Mouse (Mus musculus) CH12F3 (cell line): Measurements from ENCODE around the gene Rcsd1.

Experiments used
- in situ Hi-C: fragments of 300-500 bp; cut with MboI; formaldehyde crosslinking; loops from 2 replicates; pipeline ENCODE4 v1.14.3; 2020; ENCODE audit warnings: low sequenced_read_pairs

Rcsd1 gene

DNA sequence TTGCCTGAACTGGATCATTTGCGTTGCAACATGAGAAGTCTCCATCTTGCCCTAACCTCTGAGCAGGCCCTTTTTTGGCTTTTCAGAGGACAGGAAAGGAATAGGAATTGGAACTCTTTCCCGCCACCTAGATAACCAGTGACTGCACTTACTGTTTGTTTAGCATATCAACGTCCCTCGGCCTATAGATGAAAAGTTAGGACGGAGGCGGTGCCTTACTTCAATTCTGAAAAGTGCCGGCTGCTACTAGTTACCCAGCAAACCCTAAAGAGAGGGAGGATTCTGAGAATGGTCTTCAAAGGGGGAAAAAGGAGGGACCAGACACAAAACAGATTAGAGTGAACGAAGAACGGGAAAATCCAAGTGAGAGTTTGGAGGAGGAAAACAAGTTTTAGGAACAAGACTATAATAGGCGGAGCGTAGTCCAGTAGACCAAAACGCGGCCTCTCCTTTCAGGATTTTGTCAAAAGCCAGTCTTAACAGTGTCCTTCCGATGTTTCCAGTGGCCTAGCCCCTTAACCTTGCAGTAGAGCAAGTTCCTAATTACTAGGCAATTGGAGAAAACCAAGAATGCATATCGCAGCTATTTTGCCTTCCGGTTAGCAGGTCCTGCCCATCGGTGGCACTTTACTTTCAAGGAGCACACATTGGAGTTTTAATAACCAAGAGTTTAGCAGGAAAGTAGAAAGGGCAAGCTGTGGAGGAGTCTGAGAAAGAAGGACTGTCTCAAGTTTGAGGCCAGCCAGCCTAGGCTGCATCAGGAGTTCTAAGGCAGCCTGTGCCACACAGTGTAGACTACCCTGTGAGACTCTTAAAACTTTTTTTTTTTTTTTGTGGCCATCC lies 74.3 kb downstream of the Rcsd1 start:
- in situ Hi-C loops: no loop called here

DNA sequence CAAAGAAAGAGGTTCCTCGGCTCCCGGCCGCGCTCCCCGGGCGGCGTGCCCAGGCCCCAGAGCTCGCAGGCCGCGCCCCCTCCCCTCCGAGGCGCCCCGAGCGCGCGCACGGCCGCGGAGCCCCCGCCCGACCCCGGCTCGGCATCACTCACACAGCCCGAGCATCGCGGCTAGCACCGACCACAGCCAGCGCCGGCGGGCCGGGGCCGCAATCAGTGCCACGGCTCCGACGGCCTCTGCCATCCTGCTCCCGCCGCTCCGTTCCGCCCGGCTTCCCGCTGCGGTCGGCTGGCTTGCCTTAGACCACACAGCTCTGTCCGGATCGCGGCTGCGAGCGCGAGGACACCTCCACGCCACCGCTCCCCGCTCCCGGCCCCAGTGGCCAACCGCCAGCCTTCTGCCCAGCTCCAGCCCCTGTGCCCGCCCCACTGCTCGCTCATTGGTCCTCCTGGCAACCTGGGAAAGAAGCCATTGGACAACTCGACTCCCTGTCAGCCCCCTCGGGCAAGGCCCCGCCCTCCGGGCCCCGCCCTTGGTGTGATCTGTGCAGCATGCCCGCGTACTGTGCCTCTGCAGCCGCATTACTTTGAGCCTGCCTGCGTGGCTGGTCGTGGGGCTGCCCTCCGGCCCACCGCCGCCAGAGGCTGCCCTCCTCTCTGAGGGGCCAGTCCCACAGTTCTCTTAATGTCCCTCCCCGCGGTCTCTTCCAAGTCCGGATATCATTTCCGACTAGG lies 75.2 kb downstream of the Rcsd1 start, which contains the start of gene Mpzl1:
Gene Mpzl1, minus strand, starts transcription at position 388 of the 734 bp plus-strand sequence.
- in situ Hi-C loops: no loop called here

DNA sequence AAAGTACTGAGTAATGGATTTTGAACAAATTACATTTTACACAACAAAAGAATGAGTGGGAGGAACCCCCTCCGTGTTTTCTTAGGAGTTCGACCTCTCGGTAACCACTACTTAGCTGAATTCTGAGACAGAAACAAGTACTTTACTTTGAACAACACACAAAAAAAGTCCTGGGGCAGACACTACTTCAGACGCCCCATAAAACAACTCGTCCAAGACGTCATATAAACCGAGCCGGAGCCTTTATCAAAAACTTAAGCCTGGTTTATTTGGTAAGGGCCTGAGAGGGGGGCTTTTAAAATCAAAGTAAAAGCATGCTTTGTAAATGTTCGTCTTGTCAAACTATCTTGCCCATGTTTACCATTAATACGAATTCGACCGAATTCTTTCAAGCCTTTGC lies 76.2 kb downstream of the Rcsd1 start:
- in situ Hi-C loops: no loop called here

DNA sequence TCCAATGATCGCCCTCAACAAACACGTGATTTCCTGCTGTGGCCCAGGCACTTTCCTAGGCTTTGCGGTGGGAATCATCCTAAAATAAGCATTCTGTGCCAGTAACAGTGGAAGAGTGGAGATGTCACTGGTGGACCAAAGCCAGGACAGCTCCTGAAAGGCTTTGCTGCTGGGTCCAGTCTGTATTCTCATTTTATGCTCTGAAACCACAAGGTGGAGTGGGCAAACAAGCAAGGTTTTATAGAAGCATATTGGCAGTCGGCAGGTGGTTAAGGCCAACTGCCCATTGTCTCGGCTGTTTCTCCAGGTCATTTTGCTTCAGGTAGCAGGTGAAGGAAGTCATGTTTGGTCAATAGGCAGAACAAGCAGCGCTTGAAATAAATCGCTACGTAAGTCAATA lies 78.4 kb downstream of the Rcsd1 start:
- in situ Hi-C loops: no loop called here

DNA sequence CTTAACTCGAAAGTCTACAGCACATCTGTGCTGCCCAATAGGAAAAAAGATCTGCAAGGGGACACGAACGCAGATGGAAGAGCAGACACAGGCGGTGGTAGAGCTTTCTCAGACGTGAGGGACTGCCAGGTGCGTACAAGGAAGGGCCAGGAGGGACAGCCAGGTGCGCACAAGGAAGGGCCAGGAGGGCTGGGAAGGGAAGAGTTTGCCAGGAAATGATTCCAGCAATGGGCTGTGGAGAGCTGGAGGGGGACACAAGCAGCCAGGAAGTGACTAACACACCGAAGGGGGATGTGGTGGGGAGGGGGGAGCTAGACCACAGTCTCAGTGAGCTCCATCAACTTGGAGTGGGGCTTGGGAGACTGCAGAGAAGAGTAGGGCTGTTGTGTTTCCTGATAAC lies 79.6 kb downstream of the Rcsd1 start:
- in situ Hi-C loops: no loop called here

DNA sequence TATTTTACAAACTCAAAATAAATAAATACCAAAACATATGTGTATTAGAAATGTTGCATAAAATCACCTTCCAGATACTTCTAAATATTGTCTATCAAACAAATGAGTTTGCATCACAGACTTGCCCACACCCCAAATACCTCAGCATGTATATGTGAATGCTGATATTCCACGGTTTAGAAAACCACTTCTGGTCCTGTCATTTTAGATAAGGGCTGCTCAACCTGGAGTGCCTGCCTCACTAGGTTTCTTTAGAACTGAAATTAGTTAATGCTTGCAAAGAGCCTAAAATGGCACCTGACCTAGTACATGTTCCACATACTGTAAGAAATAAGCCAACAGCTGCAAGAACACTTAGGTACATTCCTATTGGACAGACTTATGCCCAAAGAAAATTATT lies 81.0 kb downstream of the Rcsd1 start:
- in situ Hi-C loops: no loop called here

DNA sequence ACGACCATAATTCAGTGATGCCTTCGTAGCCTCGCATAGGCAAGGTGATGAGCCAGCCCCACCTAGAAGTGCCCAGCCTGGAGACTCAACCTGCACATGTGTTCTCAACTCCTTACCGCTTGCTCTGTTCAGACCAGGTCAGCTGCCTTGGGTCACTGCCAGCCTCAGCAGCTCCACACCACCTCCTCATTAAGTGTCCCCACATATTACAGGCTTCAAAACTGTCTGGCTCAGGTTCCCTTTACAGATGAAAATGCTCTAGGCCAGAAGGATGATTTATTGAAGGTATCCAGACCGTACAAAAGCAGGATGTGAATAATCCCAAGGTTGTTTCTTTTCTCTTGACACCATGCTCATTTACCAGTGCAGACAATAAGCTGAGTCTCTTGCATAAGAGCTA lies 83.7 kb downstream of the Rcsd1 start:
- in situ Hi-C loops: no loop called here

DNA sequence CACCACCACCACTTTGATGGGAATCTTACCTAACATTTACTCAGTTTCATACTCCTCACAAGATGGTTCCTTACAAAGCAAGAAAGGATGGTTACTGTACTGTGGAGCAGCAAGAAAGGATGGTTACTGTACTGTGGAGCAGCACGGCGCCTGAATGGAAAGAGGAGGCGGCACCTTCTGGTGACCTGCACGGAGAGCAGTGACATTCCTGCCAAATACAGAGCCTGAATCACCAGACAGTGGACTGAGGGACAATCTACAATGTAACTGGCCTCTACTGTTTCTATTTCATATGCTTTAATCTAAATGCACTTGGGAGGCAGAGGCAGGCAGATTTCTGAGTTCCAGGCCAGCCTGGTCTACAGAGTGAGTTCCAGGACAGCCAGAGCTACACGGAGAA lies 84.5 kb downstream of the Rcsd1 start:
- in situ Hi-C loops: no loop called here

DNA sequence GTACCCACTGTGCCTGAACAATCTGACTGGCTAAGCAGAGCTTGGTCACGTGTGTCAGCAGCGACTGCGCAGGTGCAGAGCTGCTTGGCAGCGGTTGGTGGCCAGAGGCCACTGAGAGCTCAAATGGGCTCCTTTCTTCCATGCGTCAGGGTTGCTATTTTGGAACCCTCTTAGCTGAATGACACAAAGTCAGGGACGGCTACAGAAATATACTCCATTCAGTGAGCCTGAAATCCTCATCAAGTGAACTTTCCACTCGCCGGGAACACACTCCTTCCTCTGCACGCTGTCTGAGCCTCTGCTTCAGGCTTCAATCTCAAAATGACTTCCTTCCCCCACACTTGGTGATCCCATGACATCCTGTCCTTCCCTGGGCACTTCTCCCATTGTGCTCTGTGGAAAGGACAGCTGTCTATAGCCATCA lies 91.3 kb downstream of the Rcsd1 start:
- in situ Hi-C loops: no loop called here

DNA sequence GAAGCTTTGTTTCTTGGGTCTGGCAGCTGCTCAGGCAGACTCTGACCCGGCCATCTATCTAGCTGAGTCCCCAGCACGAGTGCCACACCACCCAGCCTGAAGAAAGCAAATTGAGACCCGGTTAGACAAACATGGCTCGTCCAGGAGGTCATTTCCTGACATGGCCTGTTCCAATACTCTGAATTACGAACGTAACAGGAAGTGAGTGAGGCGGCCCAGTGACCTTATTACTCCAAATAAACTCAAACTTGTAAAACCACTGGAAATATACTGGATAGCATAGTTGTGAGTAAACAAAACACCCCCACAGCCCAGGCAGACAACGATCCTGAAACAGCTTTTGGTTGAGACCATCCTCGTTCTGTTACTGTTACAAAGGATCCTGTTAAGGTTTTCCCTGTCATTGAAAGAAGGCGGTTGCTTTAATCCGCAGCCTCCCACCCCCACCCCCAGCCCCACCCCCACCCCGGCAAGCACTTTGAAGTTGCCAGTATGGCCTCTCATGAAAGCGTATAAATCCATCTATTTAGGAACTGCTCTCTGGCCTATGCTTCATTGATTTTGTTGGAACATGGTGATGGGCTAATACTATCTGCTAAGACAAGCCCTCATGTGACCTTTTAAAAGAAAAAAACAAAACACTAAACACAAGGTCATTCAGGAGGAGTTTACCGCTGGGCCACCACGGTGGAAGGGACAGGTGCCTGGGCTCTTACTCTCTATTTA lies 92.2 kb downstream of the Rcsd1 start:
- in situ Hi-C loops: no loop called here

DNA sequence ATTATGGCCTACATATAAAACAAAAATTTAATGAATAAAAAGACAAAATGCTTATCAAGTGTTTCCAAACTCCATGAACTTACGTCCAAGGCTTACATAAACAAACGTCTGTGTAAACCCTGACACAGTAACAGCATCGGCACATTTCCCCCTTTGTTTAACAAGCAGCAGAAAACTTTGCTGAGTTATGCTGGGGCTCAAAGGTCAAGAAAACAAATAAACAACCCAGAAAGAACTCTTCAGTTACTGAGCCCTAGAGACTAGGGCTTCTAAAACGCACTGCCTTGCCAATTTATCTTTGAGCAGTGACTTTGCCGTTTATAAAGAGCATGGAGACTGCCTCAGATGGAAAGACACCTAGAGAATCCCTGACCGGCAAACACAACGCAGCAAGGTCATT lies 92.9 kb downstream of the Rcsd1 start:
- in situ Hi-C loops: no loop called here

DNA sequence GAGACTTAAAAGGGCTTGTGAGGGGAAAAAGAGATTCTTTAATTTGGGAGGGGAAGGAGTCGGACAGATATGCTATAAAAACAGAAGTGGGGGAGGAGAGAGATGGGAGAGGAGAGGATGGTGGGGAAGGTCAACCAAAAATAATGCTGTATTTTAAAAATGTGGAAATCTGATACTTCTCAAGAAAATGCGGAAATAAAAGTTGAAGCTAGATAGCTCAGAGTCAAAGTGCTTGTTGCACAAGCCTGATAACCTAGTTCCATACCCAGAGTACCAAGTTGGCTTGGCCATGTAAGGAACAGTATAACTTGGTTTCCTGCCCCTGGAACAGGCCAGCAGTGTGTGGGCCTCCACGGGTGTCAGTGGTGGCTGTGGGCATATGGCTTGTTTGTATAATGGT lies 94.8 kb downstream of the Rcsd1 start:
- in situ Hi-C loops: no loop called here

DNA sequence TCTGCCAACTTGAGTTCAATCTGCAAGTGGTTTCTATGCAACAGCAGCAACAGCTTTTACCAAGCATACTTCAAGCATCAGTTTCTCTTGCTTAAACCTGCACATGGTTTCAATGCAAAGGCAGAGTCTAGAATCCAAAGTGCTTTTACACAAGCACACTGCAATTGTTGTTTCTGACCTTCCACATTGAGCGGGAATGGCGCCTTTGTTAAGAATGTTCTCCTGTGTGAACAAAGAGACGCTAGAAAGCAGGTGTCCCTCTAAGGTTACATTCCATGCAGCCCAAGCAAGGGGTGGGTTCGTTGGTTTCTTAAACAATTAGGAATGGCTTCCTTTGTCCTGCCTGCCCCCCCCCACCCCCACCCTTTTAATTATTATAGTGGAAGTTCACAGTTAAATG lies 95.6 kb downstream of the Rcsd1 start:
- in situ Hi-C loops: no loop called here

DNA sequence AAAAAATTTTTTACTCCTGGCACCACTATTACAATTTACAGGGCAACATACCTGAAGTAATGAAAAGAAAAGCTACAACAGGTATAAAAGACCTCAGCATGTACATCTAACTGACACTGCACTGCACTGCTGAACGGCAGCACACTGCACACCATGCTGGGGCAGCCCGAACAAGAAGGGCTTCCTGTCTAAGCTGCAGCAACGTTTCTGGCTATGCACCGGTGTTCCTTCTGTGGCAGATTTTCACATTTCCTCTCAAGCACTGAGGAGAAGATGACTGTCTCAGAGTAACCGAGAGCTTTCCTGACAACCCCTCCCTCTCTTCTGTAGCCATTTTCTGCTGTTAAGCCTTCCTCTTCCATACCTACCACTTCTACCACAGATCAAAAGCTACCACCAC lies 96.8 kb downstream of the Rcsd1 start:
- in situ Hi-C loops: no loop called here

DNA sequence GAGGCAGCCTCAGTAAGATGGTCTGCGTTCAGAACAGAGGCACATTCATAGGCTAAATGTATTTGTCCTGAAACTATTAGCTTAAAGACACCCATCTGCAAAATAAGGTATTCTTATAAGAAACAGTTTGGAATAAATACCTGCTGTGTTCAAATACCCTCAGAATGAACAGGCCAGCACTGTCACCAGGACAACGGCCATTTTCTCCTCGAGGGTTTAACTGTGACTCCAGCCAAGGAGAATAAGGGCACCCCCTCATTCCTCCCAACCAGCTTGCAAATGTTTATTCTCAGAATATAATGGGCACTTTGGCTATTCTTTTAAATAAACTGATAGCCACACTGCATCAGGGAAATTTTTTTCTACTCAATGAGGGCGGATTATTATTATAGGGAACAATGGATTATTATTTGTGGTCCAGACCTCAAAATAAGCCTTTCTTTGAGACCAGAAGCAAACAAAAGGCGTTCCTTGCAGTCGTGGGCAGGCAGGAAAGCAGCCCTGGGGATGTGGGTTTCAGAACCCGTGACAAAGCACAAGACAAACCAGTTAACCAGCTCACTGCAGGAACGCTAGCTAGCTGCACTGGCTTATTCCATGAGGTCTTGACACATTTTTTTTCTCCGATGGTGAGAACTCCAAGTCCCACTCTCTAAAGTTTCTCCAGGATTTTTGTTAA lies 99.1 kb downstream of the Rcsd1 start:
- in situ Hi-C loops: no loop called here

DNA sequence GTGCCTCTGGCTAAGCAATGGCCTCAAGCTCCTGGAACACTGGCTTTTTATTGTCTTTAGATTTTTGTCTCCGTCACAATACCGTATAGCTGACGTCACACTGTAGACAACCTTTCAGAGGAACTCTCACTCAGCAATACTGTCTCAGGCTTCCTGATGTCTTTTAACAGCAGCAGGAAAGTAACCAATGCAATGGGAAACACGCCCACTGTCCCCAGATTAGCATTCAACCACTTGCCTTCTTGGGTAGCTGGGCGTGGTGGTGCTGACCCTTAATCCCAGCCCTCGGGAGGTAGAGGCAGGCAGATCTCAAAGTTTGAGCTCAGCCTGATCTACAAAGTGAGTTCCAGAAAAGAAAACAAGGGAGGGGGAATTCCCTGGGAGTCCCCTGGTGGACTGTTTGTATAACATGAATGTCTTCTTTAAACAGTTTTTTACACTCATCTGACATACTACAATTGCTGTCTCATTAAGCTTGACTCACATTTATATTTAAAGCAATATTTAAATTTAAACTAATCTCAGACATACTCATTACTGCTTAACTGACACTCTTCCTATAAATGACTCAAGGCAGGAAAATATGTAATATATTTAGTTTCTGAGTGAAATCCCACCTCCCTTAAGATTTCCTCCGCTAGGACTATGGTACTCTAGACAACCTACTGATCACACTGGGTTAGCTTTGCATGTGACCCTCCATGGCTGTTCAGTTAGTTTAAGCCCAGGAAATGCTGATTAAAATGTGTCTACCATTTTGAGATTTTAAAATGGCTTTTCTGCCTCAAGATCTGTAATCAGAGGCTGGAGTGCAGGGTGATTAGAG lies 99.8 kb downstream of the Rcsd1 start:
- in situ Hi-C loops: no loop called here

DNA sequence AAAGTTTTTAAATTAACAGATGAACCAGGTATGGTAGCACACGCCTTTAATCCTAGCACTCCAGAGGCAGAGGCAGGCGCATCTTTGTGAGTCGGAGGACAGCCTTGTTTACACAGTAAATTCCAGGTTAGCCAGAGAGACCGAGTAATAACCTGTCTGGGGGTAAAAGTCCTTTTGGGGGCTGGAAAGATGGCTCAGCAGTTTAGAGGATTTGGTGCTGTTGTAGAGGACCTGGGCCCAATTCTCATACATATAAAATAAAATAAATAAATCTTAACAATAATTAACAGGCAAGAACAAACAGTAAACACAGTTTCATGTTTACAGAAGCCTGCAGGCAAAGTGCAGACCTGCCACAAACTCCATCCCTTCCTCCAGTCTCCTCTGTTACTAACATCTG lies 100.7 kb downstream of the Rcsd1 start:
- in situ Hi-C loops: no loop called here

DNA sequence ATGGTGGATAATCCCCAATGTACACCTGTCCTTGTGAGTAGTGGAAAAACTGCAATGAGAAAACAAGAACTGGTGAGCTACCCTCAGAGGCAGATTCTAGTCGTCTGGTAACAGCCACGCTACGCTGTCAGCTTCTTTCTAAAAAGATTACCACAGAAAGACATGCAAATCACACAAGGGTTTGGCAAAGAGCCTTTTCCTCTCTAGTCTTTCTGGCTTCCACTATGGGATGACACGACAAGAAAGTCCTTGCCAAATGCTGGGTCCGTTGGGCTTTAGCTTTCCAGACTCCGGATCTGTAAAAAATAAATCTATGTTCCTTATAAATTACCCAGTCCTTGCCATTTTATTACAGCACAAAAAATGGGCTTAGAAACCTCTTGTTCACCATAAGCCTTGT lies 103.8 kb downstream of the Rcsd1 start:
- in situ Hi-C loops: no loop called here

DNA sequence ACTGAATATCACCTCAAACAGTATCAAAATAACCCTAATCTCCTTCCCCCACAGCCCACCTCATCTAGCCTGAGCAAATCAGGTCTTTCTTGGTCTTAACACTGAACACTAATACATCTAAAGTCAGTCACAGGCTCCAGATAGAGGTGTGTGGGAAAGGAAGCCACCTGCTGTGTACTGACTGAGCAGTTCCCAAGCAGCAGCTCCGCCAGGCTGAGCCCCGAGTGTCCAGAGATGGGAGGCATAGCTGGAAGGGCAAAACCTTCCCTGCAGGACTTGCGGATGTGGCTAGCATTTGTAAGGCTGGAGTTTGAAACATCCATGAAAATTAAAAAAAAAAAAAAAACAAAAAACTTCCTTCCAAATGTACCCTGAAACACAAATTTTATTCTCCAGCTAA lies 104.4 kb downstream of the Rcsd1 start:
- in situ Hi-C loops: no loop called here

DNA sequence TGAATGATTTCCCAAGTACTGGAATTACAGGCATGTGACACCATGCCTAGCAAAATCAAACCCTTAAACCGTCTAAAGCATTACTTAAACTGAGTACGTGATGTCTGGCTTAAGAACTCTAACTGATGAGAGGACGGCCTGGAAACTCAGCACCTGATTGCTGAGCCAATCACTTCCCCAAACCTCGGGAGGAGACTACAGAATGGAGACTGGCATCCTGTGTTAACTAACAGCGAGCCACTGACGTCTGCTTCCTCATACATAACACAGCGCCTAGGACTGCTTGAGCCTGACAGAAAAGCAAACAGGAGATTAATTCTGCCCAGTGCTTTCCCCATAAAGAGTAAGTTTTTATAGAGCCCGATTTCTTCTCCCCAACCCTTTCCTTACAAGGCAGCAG lies 105.4 kb downstream of the Rcsd1 start:
- in situ Hi-C loops: no loop called here
